Mouse (Mus musculus): ENCODE results near the gene Armcx1. TPM values are rescaled to one million over a fixed set of nuclear protein-coding genes. Genes with fewer than 3 reads are reported as not detected.
"Not testable (repeated sequence)": the region's sequence is repeated elsewhere in the genome, so short reads cannot be mapped to it uniquely, and the experiment has no call there.

Gene Armcx1
- total RNA-seq, 2 experiments from 2014 or later: 18.5 to 23.0 TPM

DNA sequence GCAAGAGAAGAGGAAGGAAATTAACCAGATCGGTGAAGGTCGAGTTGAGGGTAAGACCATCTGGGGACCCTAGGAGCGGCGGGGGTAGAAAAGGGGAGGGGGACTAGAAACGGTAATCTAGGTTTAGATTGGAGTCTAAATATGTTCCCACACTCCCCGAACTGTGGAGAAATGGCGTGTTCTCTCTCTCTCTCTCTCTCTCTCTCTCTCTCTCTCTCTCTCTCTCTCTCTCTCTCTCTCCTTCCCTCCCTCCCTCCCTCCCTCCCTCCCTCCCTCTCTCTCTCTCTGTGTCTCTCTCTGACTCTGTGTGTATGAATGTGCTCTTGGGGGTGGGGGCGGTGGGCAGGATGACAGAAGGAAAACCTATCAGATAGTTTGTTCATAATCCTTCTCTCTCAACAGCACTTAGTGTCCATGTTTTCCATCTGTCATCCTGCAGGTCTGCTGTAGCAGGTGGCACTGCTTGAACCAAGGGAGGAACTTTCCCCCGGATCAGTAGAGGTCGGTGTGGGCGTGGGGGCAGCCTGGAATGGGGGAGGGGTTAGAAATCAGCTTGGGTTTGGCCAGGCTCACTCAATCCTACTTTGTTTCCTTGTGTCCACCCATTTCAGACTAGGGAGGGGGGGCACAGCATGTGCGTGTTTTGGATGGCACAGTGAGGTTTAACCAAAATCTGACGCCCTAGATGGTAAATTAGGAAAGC is 39.7 kb downstream of the Armcx1 start:
- no peak for DNase-seq

DNA sequence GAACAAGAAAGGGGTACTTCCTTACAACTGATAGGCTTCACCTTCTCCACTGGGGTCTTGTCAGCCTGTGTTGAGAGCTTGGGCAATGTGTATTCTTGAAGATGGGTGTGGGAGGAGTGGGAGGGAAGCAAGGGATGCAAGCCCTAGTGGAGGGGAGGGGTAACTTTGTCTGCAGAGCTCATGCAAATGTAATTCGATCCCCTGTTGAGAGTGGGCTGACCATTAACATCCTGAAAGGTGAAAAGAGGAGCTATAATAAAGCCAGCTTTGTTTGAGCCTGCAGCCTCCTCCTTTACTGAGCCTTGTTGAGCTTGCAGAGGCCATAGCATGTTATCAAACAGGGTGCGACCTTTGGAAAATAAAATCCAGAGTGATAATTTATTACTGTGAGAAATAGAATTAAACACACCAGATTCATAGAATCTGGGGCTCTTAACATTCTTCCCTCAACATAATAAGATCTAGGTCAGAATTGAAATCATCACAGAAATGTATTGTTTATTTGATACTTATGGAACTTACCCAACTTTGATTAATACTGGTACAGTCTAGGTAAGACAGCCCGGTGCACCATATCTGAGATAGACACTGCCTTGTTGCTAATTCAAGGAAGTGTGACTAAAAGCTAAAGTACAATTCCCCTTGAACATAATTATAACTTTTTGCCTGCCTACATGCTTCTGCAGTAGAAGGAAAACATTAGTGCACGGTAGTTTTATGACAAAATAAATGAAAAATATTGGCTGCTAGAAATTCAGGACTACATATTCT is 45.9 kb downstream of the Armcx1 start:
- not testable (repeated sequence) for DNase-seq

Small RNA genes within 50 kb of the gene (microRNA-seq; reads per million reads assigned to microRNA genes)
- not detected for gene Mir7093

Other genes with a start within 250 kb of the Armcx1 start
- gene Taf7l, start 241.5 kb upstream of the Armcx1 start, total RNA-seq (2021): not detected
- gene Timm8a1, start 176.1 kb upstream of the Armcx1 start, total RNA-seq (2021): 10 to 100 TPM; 52.9 to 58.0 TPM
- gene Btk, start 134.4 kb upstream of the Armcx1 start, total RNA-seq (2021): 1 to 10 TPM; 2.5 to 3.3 TPM
- 100 to 1,000 TPM; 336 to 341 TPM for gene Rpl36a, start 132.3 kb upstream of the Armcx1 start, total RNA-seq (2021)
- 1 to 10 TPM; 5.4 to 5.8 TPM for gene Gla, start 116.8 kb upstream of the Armcx1 start, total RNA-seq (2021)
- gene Hnrnph2, start 116.8 kb upstream of the Armcx1 start, total RNA-seq (2021): 10 to 100 TPM; 83.6 to 83.9 TPM
- 10 to 100 TPM; 12.8 to 17.2 TPM for gene Armcx4, start 31.4 kb upstream of the Armcx1 start, total RNA-seq (2021)
- 10 to 100 TPM in 1 of 2 experiments, 1 to 10 TPM in 1; 8.3 to 10.6 TPM for gene Armcx6, start 33.5 kb downstream of the Armcx1 start, total RNA-seq (2021)
- 10 to 100 TPM; 36.8 to 38.9 TPM for gene Armcx3, start 38.6 kb downstream of the Armcx1 start, total RNA-seq (2021)
- gene Armcx2, start 91.3 kb downstream of the Armcx1 start, total RNA-seq (2021): 10 to 100 TPM; 43.8 to 47.1 TPM
- gene Nxf2, start 246.8 kb downstream of the Armcx1 start, total RNA-seq (2021): under 1 TPM; 0.15 to 0.18 TPM